Mouse (Mus musculus): Measurements from ENCODE around the gene Tprn.

DNA sequence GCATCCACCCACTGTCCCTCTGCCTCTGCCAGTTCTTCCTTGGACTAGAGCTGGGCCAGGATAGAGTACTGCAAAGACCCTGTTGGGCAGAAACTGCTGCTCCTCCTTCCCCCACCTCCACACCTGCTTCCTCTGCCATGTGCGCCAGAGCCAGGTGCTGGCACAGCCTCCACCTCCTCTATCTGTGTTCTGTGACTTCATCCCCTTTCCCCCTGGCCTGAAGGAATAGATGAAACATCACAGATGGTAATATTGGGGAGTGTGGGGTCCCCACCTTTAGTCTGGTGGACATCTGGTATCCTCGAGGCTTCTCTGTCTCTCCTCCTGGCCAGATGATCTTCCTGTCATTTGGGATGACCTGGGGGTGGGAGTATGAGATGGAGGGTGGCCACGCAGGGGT, 41.0 kb downstream of the Tprn start:
- TF ChIP-seq POLR2A (IDR thresholded peaks at IDR 0.05; ENCODE audit: low read depth, low read length) (no peak), CTCF (conservative IDR thresholded peaks at IDR 0.05; ENCODE audit: insufficient read depth, insufficient read length, low read depth, low read length) (no peak)
